Mouse (Mus musculus) midbrain, embryonic 10.5 days (tissue): Measurements from ENCODE around the gene Cpsf3. TPM values are rescaled to one million over a fixed set of nuclear protein-coding genes. Genes with fewer than 3 reads are reported as not detected.

Source experiments
- DNase-seq: peaks from one replicate; pipeline ENCODE4 v3.0.0-alpha.2; 2017; ENCODE audit warnings: low spot score
- H3K27ac ChIP-seq: fragments of 300-500 bp; sonication (generic); replicated peaks from 2 replicates; pipeline ENCODE4 v1.5.1; 2016; ENCODE audit warnings: mild to moderate bottlenecking
- H3K27me3 ChIP-seq: fragments of 300-500 bp; sonication (generic); 2 replicates; pipeline ENCODE4 v1.6.1; 2016; ENCODE audit warnings: low read depth, mild to moderate bottlenecking; ENCODE audit not compliant: poor library complexity, severe bottlenecking
- H3K36me3 ChIP-seq: fragments of 300-500 bp; sonication (generic); 2 replicates; pipeline ENCODE4 v1.6.1; 2016; ENCODE audit warnings: mild to moderate bottlenecking, moderate library complexity
- H3K4me1 ChIP-seq: fragments of 300-500 bp; sonication (generic); 2 replicates; pipeline ENCODE4 v1.6.1; 2016
- H3K4me3 ChIP-seq: fragments of 300-500 bp; sonication (generic); 2 replicates; pipeline ENCODE4 v1.5.1; 2016; ENCODE audit warnings: mild to moderate bottlenecking, moderate library complexity
- H3K9me3 ChIP-seq: fragments of 300-500 bp; sonication (generic); replicated peaks from 2 replicates; pipeline ENCODE4 v1.6.1; 2016; ENCODE audit warnings: mild to moderate bottlenecking
- WGBS: fragments of 180-500 bp; shearing (Covaris S2); methylation state at CpG from one replicate; pipeline ENCODE4 v1.1.7; 2016; 5-methylcytosine and 5-hydroxymethylcytosine counted together
- polyA plus RNA-seq: library from polyadenylated mRNA; unstranded; fragments of >200 nt; fragmentation: Nextera tagmentation; extraction: Ambion mirVana; gene quantifications from 2 replicates; pipeline ENCODE4 v1.2.1, GENCODE M21; 2016

Gene Cpsf3
- polyA plus RNA-seq, 1 experiment from 2014 or later = 142 TPM

GRCm38 (mm10) chr12:21363195-21363594 lies 78.0 kb downstream of the Cpsf3 start:
- H3K4me3 ChIP-seq = no peak overlapping the region
- no peaks in the 10 kb centered on the region for H3K4me1 ChIP-seq
- peaks cover 48% of the 10 kb centered on the region for H3K36me3 ChIP-seq
- no peak for DNase-seq
- peaks cover 3% of the 10 kb centered on the region; the same call in 1 of the 2 replicates for H3K9me3 ChIP-seq
- WGBS = 92% methylated on average over 3 of the region's 3 CpGs
- no peak overlapping the region for H3K27ac ChIP-seq
- H3K27me3 ChIP-seq = no peaks in the 10 kb centered on the region

Other genes with a start within 250 kb of the Cpsf3 start
- gene Itgb1bp1, start 893 bp downstream of the Cpsf3 start, polyA plus RNA-seq = 43.0 and 44.8 TPM in 2 replicates
- 44.8 and 49.3 TPM in 2 replicates for gene Iah1, start 31.0 kb downstream of the Cpsf3 start, polyA plus RNA-seq
- gene Adam17, start 88.2 kb downstream of the Cpsf3 start, polyA plus RNA-seq = 42.2 and 42.8 TPM in 2 replicates
- gene Ywhaq, start 132.2 kb downstream of the Cpsf3 start, polyA plus RNA-seq = 1,071 and 1,090 TPM in 2 replicates